Mouse (Mus musculus) C2C12 (cell line): ENCODE results near the gene Snap23.

ENCODE experiments used
- CTCF ChIP-seq: IDR thresholded peaks from one replicate; pipeline ENCODE4 v1.5.1; 2011; ENCODE audit not compliant: control insufficient read depth, insufficient read depth, insufficient read length
- MAX ChIP-seq: IDR thresholded peaks from one replicate; pipeline ENCODE4 v1.6.1; 2011; ENCODE audit warnings: mild to moderate bottlenecking, control low read depth
- MYOG ChIP-seq: IDR thresholded peaks from one replicate; pipeline ENCODE4 v1.6.1; 2011; ENCODE audit not compliant: control insufficient read depth, insufficient read length; ENCODE audit errors: extremely low read depth
- USF1 ChIP-seq: IDR thresholded peaks from one replicate; pipeline ENCODE4 v1.6.1; 2011; ENCODE audit warnings: low read depth, mild to moderate bottlenecking, control low read depth, moderate library complexity

- TF ChIP-seq CTCF (no peak), MAX (no peak), USF1 (no peak), MYOG (no peak)
Measured at GRCm38 (mm10) chr2:120575121-120575520, 7.7 kb downstream of the Snap23 start.
